20 mouse cellular contexts compared by ENCODE assay signal in genomic region chr2:102312903-102313302, GRCm38 (mm10).
DNase-seq lines count a peak whose midpoint lies in the region; ATAC-seq lines count a peak whose summit lies in the region.
"Had no signal": no experiment of that assay in that cellular context is flagged by ENCODE, and none has a peak within 500 bp of the region (broad histone marks: within the 10 kb centered on the region; RNA-seq: fewer than 3 reads in every experiment).

No protein-coding gene starts in this region.

- ATAC-seq in CD4-positive, CD25-positive, alpha-beta regulatory T cell, adult 4 months, result peak; percentile 81
- ATAC-seq: forebrain, embryonic 13.5 days; forebrain, embryonic 15.5 days; forebrain, postnatal 0 days had no signal

- 92% methylated on average over 1 of the region's 1 CpGs for WGBS in embryonic facial prominence, embryonic 10.5 days

- no peak overlapping the region for H3K27ac ChIP-seq in embryonic facial prominence, embryonic 10.5 days (replicated peaks)
- H3K27ac ChIP-seq: embryonic facial prominence, embryonic 12.5 days; forebrain, embryonic 13.5 days; forebrain, embryonic 15.5 days had no signal

- H3K4me1 ChIP-seq in embryonic facial prominence, embryonic 10.5 days, result no peaks in the 10 kb centered on the region

- H3K36me3 ChIP-seq in embryonic facial prominence, embryonic 10.5 days (replicated peaks), result no peaks in the 10 kb centered on the region
- H3K36me3 ChIP-seq: embryonic facial prominence, embryonic 12.5 days; forebrain, embryonic 15.5 days had no signal

- H3K4me3 ChIP-seq in embryonic facial prominence, embryonic 10.5 days, result no peak overlapping the region
- H3K4me3 ChIP-seq: embryonic facial prominence, embryonic 12.5 days; forebrain, embryonic 13.5 days; forebrain, embryonic 15.5 days had no signal

- H3K27me3 ChIP-seq in embryonic facial prominence, embryonic 10.5 days (replicated peaks; ENCODE audit: low read depth, poor library complexity, severe bottlenecking), result no peaks in the 10 kb centered on the region
- H3K27me3 ChIP-seq: embryonic facial prominence, embryonic 12.5 days; forebrain, embryonic 13.5 days; forebrain, embryonic 15.5 days had no signal

- DNase-seq in CD4-positive helper T cell, adult 2 months (ENCODE audit: low read depth, low spot score), result peak; percentile 14
- peak; percentile 29 for DNase-seq in induced T-regulatory cell, adult 2 months (ENCODE audit: low read depth)
- no peak for DNase-seq in embryonic facial prominence, embryonic 10.5 days (ENCODE audit: low spot score)
- no peak for DNase-seq in ovary, postnatal 36 days (ENCODE audit: low spot score)
- DNase-seq in cerebellum, postnatal 36 days, result no peak
- DNase-seq: adrenal gland, adult 2 months; adrenal gland, postnatal 10 days; adrenal gland, postnatal 25 days; B cell, adult 2 months; cerebellum, adult 11-12 months; cerebellum, adult 2 months; cerebellum, adult 9-10 months; cerebellum, postnatal 10 days; cerebellum, postnatal 25 days; embryo, embryonic 11 days; forebrain, postnatal 0 days had no signal

- H3K9me3 ChIP-seq in embryonic facial prominence, embryonic 10.5 days, result no peaks in the 10 kb centered on the region
- H3K9me3 ChIP-seq: embryonic facial prominence, embryonic 12.5 days; forebrain, embryonic 13.5 days; forebrain, embryonic 15.5 days had no signal

Comparison
In these comparisons a context has a peak if more than half of its experiments do, and no peak if none do; other contexts are left out.
1. DNase-seq: peak in CD4-positive helper T cell, adult 2 months (single experiment) and induced T-regulatory cell, adult 2 months (single experiment); none in embryonic facial prominence, embryonic 10.5 days (single experiment), ovary, postnatal 36 days (single experiment) and cerebellum, postnatal 36 days (0 of 2).